Mouse (Mus musculus) C2C12 (cell line): ENCODE results near the gene Twnk. TPM values are rescaled to one million over a fixed set of nuclear protein-coding genes. Genes with fewer than 3 reads are reported as not detected.

Source experiments
- H3K27me3 ChIP-seq: one replicate; pipeline ENCODE4 v1.6.1; 2011; ENCODE audit not compliant: control insufficient read depth, insufficient read depth, insufficient read length
- H3K36me3 ChIP-seq: one replicate; pipeline ENCODE4 v1.6.1; 2011; ENCODE audit not compliant: control insufficient read depth, insufficient read depth
- H3K4me3 ChIP-seq: one replicate; pipeline ENCODE4 v1.5.1; 2011; ENCODE audit warnings: mild to moderate bottlenecking, control low read depth; ENCODE audit not compliant: poor library complexity, insufficient read depth, severe bottlenecking
- H3K79me2 ChIP-seq: one replicate; pipeline ENCODE4 v1.6.1; 2011; ENCODE audit not compliant: control insufficient read depth, insufficient read depth
- H3K79me3 ChIP-seq: one replicate; pipeline ENCODE4 v1.6.1; 2011; ENCODE audit warnings: low read depth, control low read depth
- H3ac ChIP-seq: one replicate; pipeline ENCODE3; 2011; ENCODE audit warnings: low read depth; ENCODE audit not compliant: control insufficient read depth, insufficient read length
- CEBPB ChIP-seq: IDR thresholded peaks from one replicate; pipeline ENCODE4 v1.6.1; 2011; ENCODE audit warnings: low read depth, mild to moderate bottlenecking, control low read depth, moderate library complexity
- CTCF ChIP-seq: IDR thresholded peaks from one replicate; pipeline ENCODE4 v1.5.1; 2011; ENCODE audit not compliant: control insufficient read depth, insufficient read depth, insufficient read length
- FOSL1 ChIP-seq: IDR thresholded peaks from one replicate; pipeline ENCODE4 v1.8.0; 2011; ENCODE audit warnings: mild to moderate bottlenecking, low read length; ENCODE audit not compliant: poor library complexity, insufficient read depth, severe bottlenecking
- MAX ChIP-seq: IDR thresholded peaks from one replicate; pipeline ENCODE4 v1.6.1; 2011; ENCODE audit warnings: mild to moderate bottlenecking, control low read depth
- MYOD1 ChIP-seq: IDR thresholded peaks from one replicate; pipeline ENCODE4 v1.6.1; 2011; ENCODE audit warnings: low read depth; ENCODE audit not compliant: control insufficient read depth, insufficient read length
- MYOG ChIP-seq: IDR thresholded peaks from one replicate; pipeline ENCODE4 v1.6.1; 2011; ENCODE audit not compliant: control insufficient read depth, insufficient read length; ENCODE audit errors: extremely low read depth
- USF1 ChIP-seq: IDR thresholded peaks from one replicate; pipeline ENCODE4 v1.6.1; 2011; ENCODE audit warnings: low read depth, mild to moderate bottlenecking, control low read depth, moderate library complexity
- polyA plus RNA-seq: library from polyadenylated mRNA; unstranded; fragments of >200 nt; fragmentation: generic; extraction: Trizol; gene quantifications from one replicate; pipeline ENCODE4 v1.2.1, GENCODE M21; 2012; ENCODE audit warnings: missing spikeins

The Twnk gene
- polyA plus RNA-seq, 1 experiment: 12.1 TPM

- H3ac ChIP-seq: no peak overlapping the region
- H3K27me3 ChIP-seq: no peaks in the 10 kb centered on the region
- peaks cover 44% of the 10 kb centered on the region for H3K79me2 ChIP-seq
- peaks cover 32% of the 10 kb centered on the region for H3K36me3 ChIP-seq
- no peak for TF ChIP-seq MYOG
- H3K4me3 ChIP-seq: no peak overlapping the region
- H3K79me3 ChIP-seq: peaks cover 25% of the 10 kb centered on the region
These were observed 19.3 kb downstream of the Twnk start for GRCm38 (mm10) chr19:45024775-45025174.

GRCm38 (mm10) chr19:45025937-45026568 lies 20.6 kb downstream of the Twnk start:
- no peak overlapping the region for H3ac ChIP-seq
- H3K27me3 ChIP-seq: no peaks in the 10 kb centered on the region
- H3K79me3 ChIP-seq: peaks cover 13% of the 10 kb centered on the region
- peaks cover 31% of the 10 kb centered on the region for H3K36me3 ChIP-seq
- H3K79me2 ChIP-seq: peaks cover 32% of the 10 kb centered on the region
- TF ChIP-seq MYOD1 (no peak), MYOG (no peak), FOSL1 (no peak), CTCF (no peak), CEBPB (no peak), USF1 (no peak), MAX (no peak)
- no peak overlapping the region for H3K4me3 ChIP-seq

GRCm38 (mm10) chr19:45026958-45027670 lies 21.7 kb downstream of the Twnk start:
- Histone ChIP-seq H3K36me3 (peaks cover 21% of the 10 kb centered on the region), H3K79me3 (peaks cover 5% of the 10 kb centered on the region), H3K79me2 (peaks cover 21% of the 10 kb centered on the region), H3ac (no peak overlapping the region), H3K27me3 (no peaks in the 10 kb centered on the region), H3K4me3 (no peak overlapping the region)
- TF ChIP-seq FOSL1 (no peak), MYOD1 (no peak), MAX (no peak), USF1 (no peak), CEBPB (no peak), MYOG (no peak), CTCF (no peak)

- H3K79me2 ChIP-seq: peaks cover 14% of the 10 kb centered on the region
- no peak overlapping the region for H3K4me3 ChIP-seq
- no peaks in the 10 kb centered on the region for H3K27me3 ChIP-seq
- H3K36me3 ChIP-seq: peaks cover 14% of the 10 kb centered on the region
- no peak for TF ChIP-seq MYOD1
- TF ChIP-seq FOSL1: no peak
- TF ChIP-seq MYOG: no peak
- no peak for TF ChIP-seq CEBPB
- no peak overlapping the region for H3ac ChIP-seq
- peaks cover 1% of the 10 kb centered on the region for H3K79me3 ChIP-seq
These were observed 22.4 kb downstream of the Twnk start for GRCm38 (mm10) chr19:45027848-45028247.

- peaks cover 5% of the 10 kb centered on the region for H3K79me2 ChIP-seq
- no peak for TF ChIP-seq CEBPB
- no peak for TF ChIP-seq MYOD1
- TF ChIP-seq MAX: no peak
- no peak for TF ChIP-seq FOSL1
- no peak for TF ChIP-seq MYOG
- TF ChIP-seq CTCF: no peak
- no peak for TF ChIP-seq USF1
- peaks cover 1% of the 10 kb centered on the region for H3K79me3 ChIP-seq
- H3K27me3 ChIP-seq: no peaks in the 10 kb centered on the region
- peaks cover 14% of the 10 kb centered on the region for H3K36me3 ChIP-seq
- no peak overlapping the region for H3K4me3 ChIP-seq
- H3ac ChIP-seq: no peak overlapping the region
These were observed 23.3 kb downstream of the Twnk start for GRCm38 (mm10) chr19:45028746-45029145.

- Histone ChIP-seq H3K36me3 (peaks cover 10% of the 10 kb centered on the region), H3K79me3 (no peaks in the 10 kb centered on the region), H3K79me2 (no peaks in the 10 kb centered on the region), H3ac (no peak overlapping the region), H3K4me3 (no peak overlapping the region), H3K27me3 (no peaks in the 10 kb centered on the region)
- TF ChIP-seq MYOG (no peak), CEBPB (no peak), MYOD1 (no peak), USF1 (no peak), MAX (no peak), FOSL1 (no peak), CTCF (no peak)
These were observed 24.1 kb downstream of the Twnk start for GRCm38 (mm10) chr19:45029571-45029970.
